Mouse (Mus musculus) stomach, postnatal 0 days (tissue): ENCODE data around the gene Slc16a5. TPM values are rescaled to one million over a fixed set of nuclear protein-coding genes. Genes with fewer than 3 reads are reported as not detected.
"Not testable (repeated sequence)": the region's sequence is repeated elsewhere in the genome, so short reads cannot be mapped to it uniquely, and the experiment has no call there.

Experiments used
- ATAC-seq: fragments of 200-750 bp; cut with Nextera tagmentation; 2 replicates; pipeline ENCODE4 v1.8.0; 2017; ENCODE audit not compliant: low FRiP score, low TSS enrichment
- DNase-seq: peaks from one replicate; pipeline ENCODE4 v3.0.0-alpha.2; 2016; ENCODE audit warnings: low spot score
- H3K27ac ChIP-seq: fragments of 300-500 bp; sonication (generic); replicated peaks from 2 replicates; pipeline ENCODE4 v1.5.1; 2014; ENCODE audit warnings: mild to moderate bottlenecking, control low read depth
- H3K27me3 ChIP-seq: fragments of 300-500 bp; sonication (generic); 2 replicates; pipeline ENCODE4 v1.6.1; 2014; ENCODE audit warnings: low read length; ENCODE audit not compliant: control insufficient read depth, insufficient read depth
- H3K36me3 ChIP-seq: fragments of 300-500 bp; sonication (generic); 2 replicates; pipeline ENCODE4 v1.6.1; 2014; ENCODE audit warnings: low read length, mixed read lengths; ENCODE audit not compliant: control insufficient read depth, insufficient read depth
- H3K4me1 ChIP-seq: fragments of 300-500 bp; sonication (generic); replicated peaks from 2 replicates; pipeline ENCODE4 v1.6.1; 2014; ENCODE audit warnings: antibody characterized with exemption; ENCODE audit not compliant: control insufficient read depth, insufficient read depth
- H3K4me2 ChIP-seq: fragments of 300-500 bp; sonication (generic); replicated peaks from 2 replicates; pipeline ENCODE4 v1.6.1; 2014; ENCODE audit warnings: low read depth, mild to moderate bottlenecking, control low read depth, moderate library complexity
- H3K4me3 ChIP-seq: fragments of 300-500 bp; sonication (generic); 2 replicates; pipeline ENCODE4 v1.5.1; 2014; ENCODE audit warnings: low read depth, low read length, control low read depth
- H3K9ac ChIP-seq: fragments of 300-500 bp; sonication (generic); 2 replicates; pipeline ENCODE4 v1.6.1; 2014; ENCODE audit warnings: mild to moderate bottlenecking, low read length, control low read depth, mixed read lengths
- H3K9me3 ChIP-seq: fragments of 300-500 bp; sonication (generic); 2 replicates; pipeline ENCODE4 v1.6.1; 2016; ENCODE audit warnings: low read length; ENCODE audit not compliant: control insufficient read depth
- CTCF ChIP-seq: IDR thresholded peaks from 2 replicates; pipeline ENCODE4 v1.5.1; 2016; ENCODE audit warnings: antibody characterized with exemption, low read depth, mild to moderate bottlenecking, moderate library complexity
- EP300 ChIP-seq: optimal IDR thresholded peaks from 2 replicates; pipeline ENCODE3; 2016; ENCODE audit warnings: antibody characterized with exemption
- WGBS: fragments of 180-500 bp; shearing (Covaris S2); extraction: QIAGEN DNeasy Blood & Tissue Kit; methylation state at CpG from one replicate; pipeline ENCODE4 v1.1.7; 2014; 5-methylcytosine and 5-hydroxymethylcytosine counted together
- polyA plus RNA-seq: library from polyadenylated mRNA; unstranded; fragments of >200 nt; fragmentation: Nextera tagmentation; extraction: Ambion mirVana; gene quantifications from 2 replicates; pipeline ENCODE4 v1.2.1, GENCODE M21; 2015

The Slc16a5 gene
- polyA plus RNA-seq, 1 experiment from 2014 or later: 14.4 TPM

GRCm38 (mm10) chr11:115490441-115491355 lies 28.4 kb downstream of the Slc16a5 start:
- TF ChIP-seq CTCF (no peak), EP300 (no peak)

GRCm38 (mm10) chr11:115491356-115492083 lies 29.2 kb downstream of the Slc16a5 start, which contains the start of gene Nt5c:
Gene Nt5c, minus strand, starts transcription at chr11:115491862.
- TF ChIP-seq EP300: no peak
- TF ChIP-seq CTCF: peak; percentile 86
- peaks cover 3% of the 10 kb centered on the region; the same call in 1 of the 2 replicates for H3K36me3 ChIP-seq
- WGBS: under 1% methylated on average over 43 of the region's 43 CpGs

More at GRCm38 (mm10) chr11:115490441-115491355, 28.4 kb downstream of the Slc16a5 start:
- Histone ChIP-seq H3K27ac (peak overlapping the region; percentile 93), H3K27me3 (no peaks in the 10 kb centered on the region), H3K9me3 (no peaks in the 10 kb centered on the region), H3K36me3 (peaks cover 3% of the 10 kb centered on the region; the same call in 1 of the 2 replicates), H3K4me2 (peak overlapping the region; percentile 73), H3K4me1 (no peaks in the 10 kb centered on the region; the same call in 1 of the 2 replicates), H3K4me3 (peak overlapping the region; percentile 68), H3K9ac (peak overlapping the region; percentile 79)
- DNase-seq (no peak), ATAC-seq (peak; percentile 17; the same call in 1 of the 2 replicates)
- 19% methylated on average over 25 of the region's 25 CpGs for WGBS

DNA sequence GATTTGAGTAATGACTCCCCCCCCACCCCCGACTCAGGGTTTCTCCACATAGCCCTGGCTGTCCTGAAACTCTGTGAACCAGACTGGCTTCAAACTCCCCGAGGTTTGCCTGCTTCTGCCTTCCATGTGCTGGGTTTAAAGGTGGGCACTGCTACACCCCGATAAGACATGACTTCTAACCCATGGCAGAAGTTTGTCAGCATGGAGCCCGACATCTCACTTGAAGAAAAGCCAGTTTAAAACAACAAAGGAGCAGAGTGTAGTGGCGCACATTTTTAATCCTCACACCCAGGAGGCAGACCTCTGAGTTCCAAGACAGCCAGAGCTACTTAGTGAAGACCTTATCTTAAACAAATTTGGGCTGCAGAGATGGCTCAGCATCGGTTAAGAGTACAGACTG lies 30.1 kb downstream of the Slc16a5 start:
- Histone ChIP-seq H3K27ac (no peak overlapping the region), H3K4me3 (peak overlapping the region; percentile 68; the same call in 1 of the 2 replicates), H3K36me3 (peaks cover 3% of the 10 kb centered on the region; the same call in 1 of the 2 replicates), H3K27me3 (no peaks in the 10 kb centered on the region), H3K9me3 (no peaks in the 10 kb centered on the region), H3K4me2 (peak overlapping the region; percentile 73), H3K4me1 (no peaks in the 10 kb centered on the region; the same call in 1 of the 2 replicates), H3K9ac (0 out of 2 replicates have a peak overlapping the region, but pooled peaks have one; percentile 18)
- no peak for ATAC-seq
- no peak for DNase-seq
- TF ChIP-seq CTCF (no peak), EP300 (no peak)
- 23% methylated on average over 6 of the region's 6 CpGs for WGBS

More at GRCm38 (mm10) chr11:115491356-115492083, 29.2 kb downstream of the Slc16a5 start, which contains the start of gene Nt5c:
- Histone ChIP-seq H3K4me1 (no peaks in the 10 kb centered on the region; the same call in 1 of the 2 replicates), H3K4me3 (peak within 1 kb of the TSS; percentile 68), H3K9me3 (no peaks in the 10 kb centered on the region), H3K27me3 (no peaks in the 10 kb centered on the region), H3K4me2 (peak within 1 kb of the TSS; percentile 73), H3K9ac (peak within 1 kb of the TSS; percentile 79), H3K27ac (peak within 1 kb of the TSS; percentile 93)
- ATAC-seq: peak; percentile 93
- peak; percentile 91 for DNase-seq

GRCm38 (mm10) chr11:115496559-115496958 lies 34.3 kb downstream of the Slc16a5 start:
- H3K27me3 ChIP-seq, H3K4me2 ChIP-seq, DNase-seq, H3K27ac ChIP-seq, H3K9me3 ChIP-seq, H3K9ac ChIP-seq, H3K4me3 ChIP-seq, ATAC-seq, H3K4me1 ChIP-seq: not testable (repeated sequence)
- 82% methylated on average over 9 of the region's 9 CpGs for WGBS
- H3K36me3 ChIP-seq: peaks cover 11% of the 10 kb centered on the region

DNA sequence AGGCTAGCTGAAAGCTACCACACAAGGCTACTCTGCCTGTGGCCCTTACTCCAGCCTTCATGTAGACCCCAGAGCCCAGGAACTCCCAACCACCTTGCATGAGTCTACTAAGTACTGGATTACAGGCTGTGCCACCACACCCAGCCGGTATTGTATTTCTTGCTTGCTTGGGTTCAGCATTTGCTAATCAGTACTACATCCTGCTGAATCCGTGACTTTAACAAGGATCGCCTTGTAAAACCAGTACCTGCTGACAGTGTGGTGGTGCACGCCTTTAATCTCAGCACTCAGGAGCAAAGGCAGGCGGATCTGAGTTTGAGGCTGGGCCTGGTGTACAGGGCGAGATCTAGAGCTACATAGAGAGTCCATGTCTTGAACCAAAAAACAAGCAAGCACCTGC lies 40.4 kb downstream of the Slc16a5 start:
- no peak for DNase-seq
- Histone ChIP-seq H3K36me3 (peaks cover 16% of the 10 kb centered on the region), H3K9ac (no peak overlapping the region), H3K4me1 (no peaks in the 10 kb centered on the region), H3K4me2 (no peak overlapping the region), H3K27me3 (no peaks in the 10 kb centered on the region), H3K27ac (no peak overlapping the region), H3K9me3 (no peaks in the 10 kb centered on the region), H3K4me3 (no peak overlapping the region)
- TF ChIP-seq CTCF (no peak), EP300 (no peak)
- no peak for ATAC-seq
- WGBS: 80% methylated on average over 6 of the region's 6 CpGs
